Mouse (Mus musculus) limb, embryonic 15.5 days (tissue): ENCODE results near the gene Nit2. TPM values are rescaled to one million over a fixed set of nuclear protein-coding genes. Genes with fewer than 3 reads are reported as not detected.
"Not testable (repeated sequence)": the region's sequence is repeated elsewhere in the genome, so short reads cannot be mapped to it uniquely, and the experiment has no call there.

Source experiments
- ATAC-seq: fragments of 200-750 bp; cut with Nextera tagmentation; 2 replicates; pipeline ENCODE4 v1.8.0; 2017; ENCODE audit warnings: low read depth, moderate TSS enrichment; ENCODE audit not compliant: insufficient number of reproducible peaks, low FRiP score, low TSS enrichment
- H3K27ac ChIP-seq: fragments of 300-500 bp; sonication (generic); 2 replicates; pipeline ENCODE4 v1.5.1; 2015; ENCODE audit warnings: moderate library complexity, mild to moderate bottlenecking, inconsistent platforms
- H3K27me3 ChIP-seq: fragments of 300-500 bp; sonication (generic); 2 replicates; pipeline ENCODE4 v1.6.1; 2015; ENCODE audit warnings: inconsistent platforms
- H3K36me3 ChIP-seq: fragments of 300-500 bp; sonication (generic); 2 replicates; pipeline ENCODE4 v1.6.1; 2015; ENCODE audit warnings: inconsistent platforms
- H3K4me1 ChIP-seq: fragments of 300-500 bp; sonication (generic); 2 replicates; pipeline ENCODE4 v1.6.1; 2015; ENCODE audit warnings: inconsistent platforms
- H3K4me2 ChIP-seq: fragments of 300-500 bp; sonication (generic); 2 replicates; pipeline ENCODE4 v1.6.1; 2015; ENCODE audit warnings: mild to moderate bottlenecking, inconsistent platforms
- H3K4me3 ChIP-seq: fragments of 300-500 bp; sonication (generic); 2 replicates; pipeline ENCODE4 v1.5.1; 2015; ENCODE audit warnings: mild to moderate bottlenecking, inconsistent platforms
- H3K9ac ChIP-seq: fragments of 300-500 bp; sonication (generic); 2 replicates; pipeline ENCODE4 v1.6.1; 2015; ENCODE audit warnings: inconsistent platforms
- H3K9me3 ChIP-seq: fragments of 300-500 bp; sonication (generic); 2 replicates; pipeline ENCODE4 v1.6.1; 2016; ENCODE audit warnings: inconsistent platforms
- WGBS: fragments of 180-500 bp; shearing (Covaris S2); methylation state at CpG from one replicate; pipeline ENCODE4 v1.1.7; 2015; 5-methylcytosine and 5-hydroxymethylcytosine counted together
- polyA plus RNA-seq: library from polyadenylated mRNA; unstranded; fragments of >200 nt; fragmentation: Nextera tagmentation; extraction: Ambion mirVana; gene quantifications from 2 replicates; pipeline ENCODE4 v1.2.1, GENCODE M21; 2015

Gene Nit2
- polyA plus RNA-seq, 1 experiment from 2014 or later: 82.3 TPM

GRCm38 (mm10) chr16:57177664-57178063, 10.5 kb upstream of the Nit2 start:
- 88% methylated on average over 10 of the region's 10 CpGs for WGBS
- Histone ChIP-seq H3K36me3 (peaks cover 74% of the 10 kb centered on the region), H3K4me1 (no peaks in the 10 kb centered on the region)

GRCm38 (mm10) chr16:57177254-57177653, 10.1 kb upstream of the Nit2 start:
- H3K36me3 ChIP-seq: peaks cover 74% of the 10 kb centered on the region
- H3K4me3 ChIP-seq: no peak overlapping the region
- H3K4me2 ChIP-seq: no peak overlapping the region
- no peaks in the 10 kb centered on the region for H3K9me3 ChIP-seq
- H3K4me1 ChIP-seq: no peaks in the 10 kb centered on the region
- WGBS: 68% methylated on average over 2 of the region's 2 CpGs
- ATAC-seq: no peak
- no peak overlapping the region for H3K27ac ChIP-seq
- H3K27me3 ChIP-seq: no peaks in the 10 kb centered on the region
- no peak overlapping the region for H3K9ac ChIP-seq

More at GRCm38 (mm10) chr16:57177664-57178063, 10.5 kb upstream of the Nit2 start:
- no peaks in the 10 kb centered on the region for H3K9me3 ChIP-seq
- H3K9ac ChIP-seq: no peak overlapping the region
- H3K4me2 ChIP-seq: no peak overlapping the region
- H3K27ac ChIP-seq: no peak overlapping the region
- H3K4me3 ChIP-seq: no peak overlapping the region
- ATAC-seq: no peak
- H3K27me3 ChIP-seq: no peaks in the 10 kb centered on the region

- no peak overlapping the region for H3K27ac ChIP-seq
- no peak for ATAC-seq
- no peak overlapping the region for H3K9ac ChIP-seq
- H3K4me2 ChIP-seq: no peak overlapping the region
- H3K4me1 ChIP-seq: no peaks in the 10 kb centered on the region
- peaks cover 66% of the 10 kb centered on the region for H3K36me3 ChIP-seq
- H3K27me3 ChIP-seq: no peaks in the 10 kb centered on the region
- WGBS: 90% methylated on average over 7 of the region's 7 CpGs
- no peak overlapping the region for H3K4me3 ChIP-seq
- H3K9me3 ChIP-seq: no peaks in the 10 kb centered on the region
Observed at GRCm38 (mm10) chr16:57176276-57176675, 9.1 kb upstream of the Nit2 start.

- WGBS: 71% methylated on average over 2 of the region's 2 CpGs
- no peak for ATAC-seq
- no peak overlapping the region for H3K4me3 ChIP-seq
Observed at GRCm38 (mm10) chr16:57175751-57176150, 8.6 kb upstream of the Nit2 start.

GRCm38 (mm10) chr16:57174480-57174879, 7.3 kb upstream of the Nit2 start:
- H3K27me3 ChIP-seq, H3K4me3 ChIP-seq, H3K9me3 ChIP-seq, H3K4me2 ChIP-seq, H3K4me1 ChIP-seq, H3K9ac ChIP-seq, H3K27ac ChIP-seq, ATAC-seq: not testable (repeated sequence)
- H3K36me3 ChIP-seq: peaks cover 64% of the 10 kb centered on the region

More at GRCm38 (mm10) chr16:57175751-57176150, 8.6 kb upstream of the Nit2 start:
- H3K9ac ChIP-seq: no peak overlapping the region
- H3K4me1 ChIP-seq: no peaks in the 10 kb centered on the region
- H3K9me3 ChIP-seq: no peaks in the 10 kb centered on the region
- H3K4me2 ChIP-seq: no peak overlapping the region
- peaks cover 66% of the 10 kb centered on the region for H3K36me3 ChIP-seq
- H3K27me3 ChIP-seq: no peaks in the 10 kb centered on the region
- no peak overlapping the region for H3K27ac ChIP-seq

GRCm38 (mm10) chr16:57171570-57171969, 4.4 kb upstream of the Nit2 start:
- H3K9ac ChIP-seq: no peak overlapping the region
- H3K9me3 ChIP-seq: no peaks in the 10 kb centered on the region
- no peaks in the 10 kb centered on the region for H3K4me1 ChIP-seq
- ATAC-seq: no peak
- H3K4me3 ChIP-seq: no peak overlapping the region
- no peak overlapping the region for H3K4me2 ChIP-seq
- H3K27me3 ChIP-seq: no peaks in the 10 kb centered on the region
- WGBS: 74% methylated on average over 6 of the region's 6 CpGs
- H3K36me3 ChIP-seq: peaks cover 42% of the 10 kb centered on the region
- H3K27ac ChIP-seq: no peak overlapping the region

GRCm38 (mm10) chr16:57171161-57171560, 4.0 kb upstream of the Nit2 start:
- H3K4me2 ChIP-seq: no peak overlapping the region
- H3K4me1 ChIP-seq: peaks cover 2% of the 10 kb centered on the region; the same call in 1 of the 2 replicates
- no peak overlapping the region for H3K27ac ChIP-seq
- no peaks in the 10 kb centered on the region for H3K9me3 ChIP-seq
- 90% methylated on average over 8 of the region's 8 CpGs for WGBS
- no peak for ATAC-seq
- peaks cover 38% of the 10 kb centered on the region for H3K36me3 ChIP-seq
- H3K9ac ChIP-seq: no peak overlapping the region
- no peaks in the 10 kb centered on the region for H3K27me3 ChIP-seq
- H3K4me3 ChIP-seq: no peak overlapping the region

GRCm38 (mm10) chr16:57168236-57168635, 1.1 kb upstream of the Nit2 start:
- Histone ChIP-seq H3K4me3 (no peak overlapping the region), H3K9ac (no peak overlapping the region), H3K27ac (0 out of 2 replicates have a peak overlapping the region, but pooled peaks have one; percentile 3), H3K27me3 (no peaks in the 10 kb centered on the region), H3K9me3 (no peaks in the 10 kb centered on the region), H3K36me3 (peaks cover 39% of the 10 kb centered on the region), H3K4me1 (peaks cover 2% of the 10 kb centered on the region; the same call in 1 of the 2 replicates), H3K4me2 (no peak overlapping the region)
- WGBS: 68% methylated on average over 4 of the region's 4 CpGs
- no peak for ATAC-seq

GRCm38 (mm10) chr16:57167514-57167912, 372 bp upstream of the Nit2 start:
- Histone ChIP-seq H3K27me3 (no peaks in the 10 kb centered on the region), H3K9me3 (no peaks in the 10 kb centered on the region), H3K9ac (no peak overlapping the region), H3K4me1 (peaks cover 2% of the 10 kb centered on the region; the same call in 1 of the 2 replicates), H3K4me2 (peak overlapping the region; percentile 55), H3K27ac (peak overlapping the region; percentile 93; the same call in 1 of the 2 replicates), H3K4me3 (peak overlapping the region; percentile 81), H3K36me3 (peaks cover 38% of the 10 kb centered on the region)
- WGBS: 22% methylated on average over 5 of the region's 5 CpGs
- ATAC-seq: no peak

- 73% methylated on average over 6 of the region's 6 CpGs for WGBS
- ATAC-seq: no peak
Observed at GRCm38 (mm10) chr16:57166086-57166485, 1.1 kb downstream of the Nit2 start.

GRCm38 (mm10) chr16:57165157-57165556, 2.0 kb downstream of the Nit2 start:
- 96% methylated on average over 5 of the region's 5 CpGs for WGBS

More at GRCm38 (mm10) chr16:57166086-57166485, 1.1 kb downstream of the Nit2 start:
- H3K4me2 ChIP-seq: peak overlapping the region; percentile 55
- H3K4me3 ChIP-seq: peak overlapping the region; percentile 81; the same call in 1 of the 2 replicates
- H3K4me1 ChIP-seq: peaks cover 2% of the 10 kb centered on the region; the same call in 1 of the 2 replicates
- peaks cover 44% of the 10 kb centered on the region for H3K36me3 ChIP-seq
- no peaks in the 10 kb centered on the region for H3K9me3 ChIP-seq
- no peak overlapping the region for H3K9ac ChIP-seq
- H3K27ac ChIP-seq: no peak overlapping the region
- no peaks in the 10 kb centered on the region for H3K27me3 ChIP-seq

GRCm38 (mm10) chr16:57163694-57164093, 3.4 kb downstream of the Nit2 start:
- H3K9ac ChIP-seq: no peak overlapping the region
- H3K4me3 ChIP-seq: no peak overlapping the region
- H3K27me3 ChIP-seq: no peaks in the 10 kb centered on the region
- 90% methylated on average over 1 of the region's 1 CpGs for WGBS
- ATAC-seq: no peak
- H3K27ac ChIP-seq: no peak overlapping the region
- no peaks in the 10 kb centered on the region for H3K9me3 ChIP-seq
- H3K36me3 ChIP-seq: peaks cover 54% of the 10 kb centered on the region
- peaks cover 2% of the 10 kb centered on the region; the same call in 1 of the 2 replicates for H3K4me1 ChIP-seq
- H3K4me2 ChIP-seq: no peak overlapping the region

More at GRCm38 (mm10) chr16:57165157-57165556, 2.0 kb downstream of the Nit2 start:
- Histone ChIP-seq H3K9me3 (no peaks in the 10 kb centered on the region), H3K4me1 (peaks cover 2% of the 10 kb centered on the region; the same call in 1 of the 2 replicates), H3K9ac (no peak overlapping the region), H3K36me3 (peaks cover 43% of the 10 kb centered on the region), H3K4me3 (no peak overlapping the region), H3K27ac (no peak overlapping the region), H3K4me2 (no peak overlapping the region), H3K27me3 (no peaks in the 10 kb centered on the region)
- ATAC-seq: no peak

- H3K9ac ChIP-seq: no peak overlapping the region
- peaks cover 63% of the 10 kb centered on the region for H3K36me3 ChIP-seq
- peaks cover 2% of the 10 kb centered on the region; the same call in 1 of the 2 replicates for H3K4me1 ChIP-seq
- H3K27me3 ChIP-seq: no peaks in the 10 kb centered on the region
- no peak overlapping the region for H3K4me2 ChIP-seq
- WGBS: 81% methylated on average over 5 of the region's 5 CpGs
- no peak for ATAC-seq
- H3K27ac ChIP-seq: no peak overlapping the region
- H3K4me3 ChIP-seq: no peak overlapping the region
- H3K9me3 ChIP-seq: no peaks in the 10 kb centered on the region
Observed at GRCm38 (mm10) chr16:57162841-57163240, 4.3 kb downstream of the Nit2 start.
